Mouse (Mus musculus) bone marrow macrophage, adult 2 months (primary cell): Measurements from ENCODE around the gene Fxn.

Source experiments
- CTCF ChIP-seq: IDR thresholded peaks from 2 replicates; pipeline ENCODE4 v1.5.1; 2012; ENCODE audit warnings: low read depth, mild to moderate bottlenecking, low read length, moderate library complexity
- POLR2A ChIP-seq: IDR thresholded peaks from 2 replicates; pipeline ENCODE4 v1.6.1; 2012; ENCODE audit warnings: mild to moderate bottlenecking, low read depth, low read length, borderline replicate concordance

- TF ChIP-seq CTCF = no peak
- TF ChIP-seq POLR2A = no peak
These were observed 59.5 kb downstream of the Fxn start for GRCm38 (mm10) chr19:24220795-24221445.
